Mouse (Mus musculus): ENCODE results near the gene Hoxa11. TPM values are rescaled to one million over a fixed set of nuclear protein-coding genes. Genes with fewer than 3 reads are reported as not detected.

Hoxa11 gene
- polyA plus RNA-seq, 1 experiment = 0.25 TPM

DNA sequence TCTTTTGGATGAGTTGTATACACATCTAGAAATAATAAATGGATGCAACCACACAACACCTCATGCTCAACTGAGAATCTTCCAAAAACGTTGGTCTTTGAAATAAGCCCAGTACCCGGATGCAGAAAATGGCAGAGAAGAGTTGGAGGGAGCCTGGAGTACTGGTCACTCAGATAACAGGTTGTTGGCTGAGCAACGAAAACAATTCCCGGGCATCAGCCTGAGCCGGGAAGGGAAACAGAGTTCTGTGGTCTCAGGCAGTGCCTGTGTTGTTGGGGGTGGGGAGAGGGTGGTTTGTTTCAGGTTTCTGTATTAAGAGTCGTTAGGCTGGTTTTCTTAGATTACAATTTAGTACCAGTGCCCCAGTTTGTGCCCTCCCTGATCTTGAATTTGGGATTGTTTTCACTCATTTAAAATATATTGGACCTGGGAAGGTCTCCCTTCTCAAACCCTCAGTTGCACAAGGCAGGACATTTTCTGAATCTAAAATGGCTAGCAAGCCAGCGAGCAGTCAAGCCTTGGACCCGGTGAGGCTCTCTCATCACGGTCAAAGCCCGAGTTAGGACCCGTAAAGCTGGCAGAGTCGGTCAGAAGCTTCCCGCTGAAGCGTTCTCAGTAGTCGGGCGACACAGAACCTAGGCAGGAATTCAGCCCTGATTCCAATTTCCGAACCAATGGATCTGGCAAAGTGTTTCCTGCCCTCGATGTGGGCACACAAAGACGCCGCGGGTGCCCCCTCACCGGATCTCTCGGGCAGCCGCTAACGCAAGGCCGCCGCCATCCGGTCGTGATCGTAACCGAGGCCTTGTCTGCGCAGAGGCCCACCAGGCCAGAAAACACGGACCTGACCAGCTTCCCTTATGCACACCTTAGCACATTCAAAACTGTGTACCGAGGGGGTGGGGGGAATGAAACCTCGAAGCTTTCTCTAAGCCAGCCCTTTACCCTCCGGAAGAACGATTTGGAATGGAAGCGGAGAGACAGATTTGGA is 16.8 kb downstream of the Hoxa11 start:
- Histone ChIP-seq H3K4me3 (ENCODE audit: insufficient read depth, low read length) (no peak overlapping the region), H3K4me1 (ENCODE audit: control insufficient read depth, insufficient read depth, low read length) (no peaks in the 10 kb centered on the region), H3K27ac (ENCODE audit: insufficient read depth, low read depth, low read length) (no peak overlapping the region)
- TF ChIP-seq POLR2A (IDR thresholded peaks at IDR 0.05; ENCODE audit: borderline replicate concordance, low read depth, low read length) (no peak), CTCF (IDR thresholded peaks at IDR 0.05; ENCODE audit: low read depth, low read length) (no peak)

- Histone ChIP-seq H3K4me1 (ENCODE audit: control insufficient read depth, insufficient read depth, low read length) (no peaks in the 10 kb centered on the region), H3K27ac (ENCODE audit: insufficient read depth, low read depth, low read length) (no peak overlapping the region), H3K4me3 (ENCODE audit: insufficient read depth, low read length) (no peak overlapping the region)
- no peak for TF ChIP-seq CTCF (IDR thresholded peaks at IDR 0.05; ENCODE audit: low read depth, low read length)
- no peak for TF ChIP-seq POLR2A (IDR thresholded peaks at IDR 0.05; ENCODE audit: borderline replicate concordance, low read depth, low read length)
Measured at GRCm38 (mm10) chr6:52227470-52228222, 18.0 kb downstream of the Hoxa11 start.

- TF ChIP-seq POLR2A (IDR thresholded peaks at IDR 0.05; ENCODE audit: borderline replicate concordance, low read depth, low read length) = no peak
- TF ChIP-seq CTCF (IDR thresholded peaks at IDR 0.05; ENCODE audit: low read depth, low read length) = no peak
- H3K4me1 ChIP-seq (ENCODE audit: control insufficient read depth, insufficient read depth, low read length) = no peaks in the 10 kb centered on the region
- H3K27ac ChIP-seq (ENCODE audit: insufficient read depth, low read depth, low read length) = no peak overlapping the region
- H3K4me3 ChIP-seq (ENCODE audit: insufficient read depth, low read length) = no peak overlapping the region
Measured at GRCm38 (mm10) chr6:52226569-52227257, 18.9 kb downstream of the Hoxa11 start.

DNA sequence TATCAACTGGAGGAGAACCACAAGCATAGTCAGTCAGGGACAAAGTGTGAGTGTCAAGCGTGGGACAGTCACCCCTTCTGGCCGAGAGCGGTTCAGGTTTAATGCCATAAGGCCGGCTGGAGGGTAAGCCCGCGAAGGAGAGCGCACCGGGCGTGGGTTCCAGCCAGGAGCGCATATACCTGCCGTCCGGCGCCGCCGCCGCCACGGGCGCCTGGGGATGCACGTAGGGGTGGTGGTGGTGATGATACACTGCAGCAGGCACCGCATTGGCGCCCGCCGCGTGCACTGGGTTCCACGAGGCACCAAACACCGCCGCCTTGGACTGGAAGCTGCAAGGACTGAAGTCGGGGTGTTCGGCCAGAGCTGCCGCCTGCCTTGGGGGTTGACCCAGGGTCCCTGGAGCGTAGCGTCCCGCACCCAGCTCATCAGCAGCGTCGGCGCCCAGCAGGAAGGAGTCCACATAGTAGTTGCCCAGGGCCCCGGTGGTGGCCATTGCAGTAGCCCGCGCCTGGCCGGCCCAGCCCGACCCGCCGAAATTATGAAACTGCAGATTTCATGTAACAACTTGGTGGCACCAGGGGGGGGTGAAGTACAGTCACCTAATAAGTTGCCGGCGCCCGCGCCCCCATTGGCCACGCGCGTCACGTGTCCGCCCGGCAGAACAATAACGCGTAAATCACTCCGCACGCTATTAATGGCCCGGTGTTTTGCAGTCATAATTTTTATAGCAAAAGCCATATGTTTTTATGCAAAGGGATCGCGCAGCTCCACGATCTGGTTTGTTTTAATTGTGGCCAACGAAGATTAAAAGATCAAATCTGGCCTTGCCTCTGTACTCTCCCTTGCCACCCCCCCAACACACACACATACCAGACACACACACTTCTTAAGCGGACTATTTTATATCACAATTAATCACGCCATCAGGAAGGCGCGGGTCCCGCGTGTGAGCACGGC is 19.7 kb downstream of the Hoxa11 start:
- Histone ChIP-seq H3K4me1 (ENCODE audit: control insufficient read depth, insufficient read depth, low read length) (no peaks in the 10 kb centered on the region), H3K4me3 (ENCODE audit: insufficient read depth, low read length) (peak overlapping the region; percentile 5; the same call in 1 of the 2 replicates), H3K27ac (ENCODE audit: insufficient read depth, low read depth, low read length) (no peak overlapping the region)
- no peak for TF ChIP-seq POLR2A (IDR thresholded peaks at IDR 0.05; ENCODE audit: borderline replicate concordance, low read depth, low read length)
- no peak for TF ChIP-seq CTCF (IDR thresholded peaks at IDR 0.05; ENCODE audit: low read depth, low read length)

- Histone ChIP-seq H3K27ac (ENCODE audit: insufficient read depth, low read depth, low read length) (no peak overlapping the region), H3K4me3 (ENCODE audit: insufficient read depth, low read length) (no peak overlapping the region), H3K4me1 (ENCODE audit: control insufficient read depth, insufficient read depth, low read length) (no peaks in the 10 kb centered on the region)
- no peak for TF ChIP-seq POLR2A (IDR thresholded peaks at IDR 0.05; ENCODE audit: borderline replicate concordance, low read depth, low read length)
- TF ChIP-seq CTCF (IDR thresholded peaks at IDR 0.05; ENCODE audit: low read depth, low read length) = no peak
Measured at GRCm38 (mm10) chr6:52224895-52225611, 20.6 kb downstream of the Hoxa11 start.

GRCm38 (mm10) chr6:52223939-52224760 is 21.5 kb downstream of the Hoxa11 start:
- TF ChIP-seq POLR2A (IDR thresholded peaks at IDR 0.05; ENCODE audit: borderline replicate concordance, low read depth, low read length) = no peak
- TF ChIP-seq CTCF (IDR thresholded peaks at IDR 0.05; ENCODE audit: low read depth, low read length) = no peak
- Histone ChIP-seq H3K4me1 (ENCODE audit: control insufficient read depth, insufficient read depth, low read length) (no peaks in the 10 kb centered on the region), H3K4me3 (ENCODE audit: insufficient read depth, low read length) (no peak overlapping the region), H3K27ac (ENCODE audit: insufficient read depth, low read depth, low read length) (no peak overlapping the region)

DNA sequence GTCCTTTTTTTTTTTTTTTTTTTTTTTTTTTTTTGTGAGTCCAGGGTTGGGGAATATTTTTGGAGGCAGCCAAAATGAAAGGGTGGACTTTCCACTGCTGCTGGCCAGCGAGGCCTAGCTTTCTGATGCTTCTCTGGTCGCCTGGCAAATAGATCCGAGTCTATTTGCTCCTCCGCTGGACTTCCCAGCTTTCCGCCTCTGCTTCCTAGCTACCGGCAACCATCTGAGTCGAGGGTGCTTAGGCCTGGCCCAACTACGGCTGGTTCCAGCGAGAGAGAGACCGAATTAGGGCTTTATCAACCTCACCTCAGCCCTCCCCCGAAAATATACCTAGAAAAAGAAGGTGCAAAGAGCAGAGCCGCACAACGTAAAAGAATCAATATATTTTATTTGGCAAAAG is 22.9 kb downstream of the Hoxa11 start:
- Histone ChIP-seq H3K27ac (ENCODE audit: insufficient read depth, low read depth, low read length) (no peak overlapping the region), H3K4me1 (ENCODE audit: control insufficient read depth, insufficient read depth, low read length) (no peaks in the 10 kb centered on the region), H3K4me3 (ENCODE audit: insufficient read depth, low read length) (no peak overlapping the region)
- TF ChIP-seq CTCF (IDR thresholded peaks at IDR 0.05; ENCODE audit: low read depth, low read length) = no peak
- no peak for TF ChIP-seq POLR2A (IDR thresholded peaks at IDR 0.05; ENCODE audit: borderline replicate concordance, low read depth, low read length)
